Mouse (Mus musculus) ES-Bruce4 (cell line): ENCODE results near the gene Tekt5.
A peak's percentile ranks its signal among the peaks of the same experiment; 100 is the strongest.

Source experiments
- CTCF ChIP-seq: IDR thresholded peaks from one replicate; pipeline ENCODE4 v1.8.1; 2011; ENCODE audit warnings: low read depth, low read length
- EP300 ChIP-seq: IDR thresholded peaks from 2 replicates; pipeline ENCODE4 v1.6.1; 2011; ENCODE audit warnings: low read depth, low read length; ENCODE audit not compliant: insufficient read depth
- POLR2A ChIP-seq: IDR thresholded peaks from one replicate; pipeline ENCODE4 v1.8.1; 2011; ENCODE audit warnings: low read length; ENCODE audit not compliant: insufficient read depth

GRCm38 (mm10) chr16:10416866-10417265 lies 21.6 kb upstream of the Tekt5 start:
- peak; percentile 64 for TF ChIP-seq CTCF
- no peak for TF ChIP-seq EP300
- no peak for TF ChIP-seq POLR2A
